Mouse (Mus musculus): ENCODE results near the gene Ciao2b.

GRCm38 (mm10) chr8:104591856-104592255 is 49.9 kb downstream of the Ciao2b start:
- no peak for TF ChIP-seq CTCF (IDR thresholded peaks at IDR 0.05; ENCODE audit: control insufficient read depth, insufficient read depth, insufficient read length)
- TF ChIP-seq MYOD1 (IDR thresholded peaks at IDR 0.05; ENCODE audit: control insufficient read depth, insufficient read length, low read depth) = no peak
- TF ChIP-seq USF1 (IDR thresholded peaks at IDR 0.05; ENCODE audit: low read depth) = no peak
